Mouse (Mus musculus) ovary, postnatal 36 days (tissue): Measurements from ENCODE around the gene Vmn1r205.
"Not testable (repeated sequence)": the region's sequence is repeated elsewhere in the genome, so short reads cannot be mapped to it uniquely, and the experiment has no call there.

ENCODE experiments used
- DNase-seq: peaks from one replicate; pipeline ENCODE4 v3.0.0; 2022; ENCODE audit warnings: low spot score, mixed read lengths

Vmn1r205 gene

DNA sequence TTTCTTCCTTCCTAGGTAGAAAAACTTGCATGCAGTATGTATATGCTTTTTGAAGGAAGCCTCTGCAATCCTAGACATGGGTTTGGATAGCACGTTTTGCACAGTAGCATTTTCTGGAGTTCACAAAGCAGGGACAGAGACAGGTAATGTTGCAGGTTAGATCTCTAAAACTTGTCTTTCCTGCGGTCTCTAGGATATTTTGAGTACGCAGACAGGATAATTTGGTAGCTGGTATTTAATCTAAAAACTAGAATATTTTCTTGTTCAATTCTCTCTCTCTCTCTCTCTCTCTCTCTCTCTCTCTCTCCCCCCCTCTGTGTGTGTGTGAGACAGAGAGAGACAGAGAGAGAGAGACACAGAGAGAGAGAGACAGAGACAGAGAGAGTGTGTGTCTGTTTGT, at the start of gene Vmn1r205:
Gene Vmn1r205, minus strand, starts transcription at position 101 of the 400 bp plus-strand sequence.
- DNase-seq, result no peak

DNA sequence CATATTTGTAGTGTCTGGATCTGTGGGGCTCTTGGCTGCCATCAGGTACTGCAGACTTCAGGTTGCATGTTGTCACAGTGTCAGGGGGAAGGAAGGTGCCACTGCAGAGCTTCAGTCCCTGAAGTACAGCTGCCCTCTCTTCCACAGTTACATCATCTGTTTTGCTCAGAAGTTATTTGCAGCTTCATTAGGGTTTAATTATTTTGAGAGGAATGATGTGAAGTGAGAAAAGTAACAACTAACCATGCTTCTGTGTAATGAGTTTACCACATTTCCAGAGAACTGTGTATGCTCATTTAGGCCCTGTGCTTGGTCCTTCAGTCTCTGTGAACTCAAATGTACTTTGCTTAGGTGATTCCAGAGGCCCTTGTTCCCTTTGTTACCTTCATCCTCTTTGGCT, 31.4 kb upstream of the Vmn1r205 start, which contains the start of gene Vmn1r206:
Gene Vmn1r206, minus strand, starts transcription at position 101 of the 400 bp plus-strand sequence.
- DNase-seq, result not testable (repeated sequence)

DNA sequence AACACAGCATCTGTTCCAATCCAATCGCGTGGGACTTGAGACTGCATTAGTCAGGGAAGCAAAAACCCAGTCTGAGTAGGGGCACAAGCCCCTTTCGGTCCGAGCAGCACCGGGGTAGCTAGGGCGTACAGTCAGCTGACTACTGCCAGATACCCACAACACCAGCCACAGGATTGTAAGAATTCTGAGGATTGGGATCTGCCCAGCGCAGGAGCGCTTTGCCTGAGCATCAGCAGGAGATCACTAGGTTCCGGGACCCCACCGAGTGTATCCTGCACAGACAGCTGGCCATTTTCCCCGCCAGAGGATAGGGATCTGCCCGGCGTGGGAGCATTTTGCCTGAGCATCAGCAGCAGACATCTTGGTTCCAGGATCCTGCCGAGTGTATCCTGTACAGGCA, 9.5 kb downstream of the Vmn1r205 start:
- DNase-seq, result not testable (repeated sequence)

- not testable (repeated sequence) for DNase-seq
Observed at GRCm38 (mm10) chr13:22574911-22575310, 17.9 kb downstream of the Vmn1r205 start.

- DNase-seq, result not testable (repeated sequence)
Observed at GRCm38 (mm10) chr13:22552898-22553297, 39.9 kb downstream of the Vmn1r205 start, which contains the start of gene Vmn1r204. Gene Vmn1r204, plus strand, starts transcription at chr13:22553198.
